Mouse (Mus musculus): Measurements from ENCODE around the gene Snd1. TPM values are rescaled to one million over a fixed set of nuclear protein-coding genes. Genes with fewer than 3 reads are reported as not detected.

The Snd1 gene
- polyA plus RNA-seq, 1 experiment = 35.6 TPM

DNA sequence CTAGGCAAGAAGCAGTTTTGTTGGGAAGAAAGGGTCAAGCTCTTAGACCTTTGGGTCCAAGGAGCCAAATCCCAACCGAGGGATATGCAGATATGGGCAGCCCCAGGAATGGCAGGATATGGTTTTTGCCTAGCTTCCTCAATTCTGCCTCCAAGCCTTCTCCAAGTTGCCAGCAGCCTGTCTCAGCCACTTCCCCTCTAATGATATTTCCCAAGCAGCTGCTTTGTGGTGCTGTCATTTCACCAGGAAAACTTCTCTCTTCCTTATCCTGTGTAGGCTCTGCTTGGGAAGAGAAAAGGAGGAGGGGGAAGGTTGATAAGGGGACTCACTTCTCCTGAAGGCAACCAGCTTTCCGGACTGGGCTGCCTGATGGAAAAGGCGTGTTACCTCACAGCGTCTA is 406.0 kb downstream of the Snd1 start:
- Histone ChIP-seq H3K27ac (ENCODE audit: control insufficient read depth, insufficient read depth, low read depth, low read length, poor library complexity) (no peak overlapping the region), H3K4me3 (replicated peaks; ENCODE audit: control insufficient read depth, low read depth, low read length) (no peak overlapping the region), H3K4me1 (ENCODE audit: control insufficient read depth, insufficient read depth, low read length) (no peaks in the 10 kb centered on the region)
- 61% methylated on average over 4 of the region's 4 CpGs for WGBS
- TF ChIP-seq CTCF (IDR thresholded peaks at IDR 0.05; ENCODE audit: control insufficient read depth, insufficient read depth, low read length) (no peak), POLR2A (IDR thresholded peaks at IDR 0.05; ENCODE audit: borderline replicate concordance, control insufficient read depth, low read depth, low read length) (no peak)

- H3K27ac ChIP-seq (ENCODE audit: control insufficient read depth, insufficient read depth, low read depth, low read length, poor library complexity) = no peak overlapping the region
- WGBS = 92% methylated on average over 5 of the region's 5 CpGs
- H3K4me3 ChIP-seq (replicated peaks; ENCODE audit: control insufficient read depth, low read depth, low read length) = no peak overlapping the region
- no peaks in the 10 kb centered on the region for H3K4me1 ChIP-seq (ENCODE audit: control insufficient read depth, insufficient read depth, low read length)
- no peak for TF ChIP-seq CTCF (IDR thresholded peaks at IDR 0.05; ENCODE audit: control insufficient read depth, insufficient read depth, low read length)
- TF ChIP-seq POLR2A (IDR thresholded peaks at IDR 0.05; ENCODE audit: borderline replicate concordance, control insufficient read depth, low read depth, low read length) = no peak
These were observed 408.6 kb downstream of the Snd1 start for GRCm38 (mm10) chr6:28883518-28883917.

- no peak for TF ChIP-seq CTCF (IDR thresholded peaks at IDR 0.05; ENCODE audit: control insufficient read depth, insufficient read depth, low read length)
- H3K27ac ChIP-seq (ENCODE audit: control insufficient read depth, insufficient read depth, low read depth, low read length, poor library complexity) = no peak overlapping the region
- no peak overlapping the region for H3K4me3 ChIP-seq (replicated peaks; ENCODE audit: control insufficient read depth, low read depth, low read length)
- no peaks in the 10 kb centered on the region for H3K4me1 ChIP-seq (ENCODE audit: control insufficient read depth, insufficient read depth, low read length)
- 74% methylated on average over 7 of the region's 7 CpGs for WGBS
These were observed 411.9 kb downstream of the Snd1 start for GRCm38 (mm10) chr6:28886724-28887440.

DNA sequence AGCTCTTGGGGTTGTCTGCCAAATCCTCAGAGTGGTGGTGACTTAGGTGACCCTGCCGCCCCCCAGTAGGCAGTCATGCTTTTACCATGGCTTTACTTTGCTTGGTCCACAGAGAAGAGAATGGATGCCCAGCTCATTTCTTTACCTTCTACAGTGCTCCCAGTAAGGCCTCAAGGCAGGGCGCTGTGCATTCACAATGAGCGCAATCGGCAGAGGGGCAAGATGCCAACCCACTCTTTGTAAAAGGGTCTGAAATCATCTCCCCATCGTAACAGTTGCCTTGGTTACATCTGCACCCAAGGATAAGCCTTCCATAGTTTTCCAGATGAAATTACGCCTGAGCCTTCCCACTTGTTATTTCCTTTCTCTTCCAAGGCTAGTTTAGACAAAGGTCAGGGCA is 415.5 kb downstream of the Snd1 start:
- TF ChIP-seq POLR2A (IDR thresholded peaks at IDR 0.05; ENCODE audit: borderline replicate concordance, control insufficient read depth, low read depth, low read length) (no peak), CTCF (IDR thresholded peaks at IDR 0.05; ENCODE audit: control insufficient read depth, insufficient read depth, low read length) (no peak)
- Histone ChIP-seq H3K4me1 (ENCODE audit: control insufficient read depth, insufficient read depth, low read length) (no peaks in the 10 kb centered on the region), H3K4me3 (replicated peaks; ENCODE audit: control insufficient read depth, low read depth, low read length) (no peak overlapping the region), H3K27ac (ENCODE audit: control insufficient read depth, insufficient read depth, low read depth, low read length, poor library complexity) (no peak overlapping the region)
- WGBS = 92% methylated on average over 6 of the region's 6 CpGs

DNA sequence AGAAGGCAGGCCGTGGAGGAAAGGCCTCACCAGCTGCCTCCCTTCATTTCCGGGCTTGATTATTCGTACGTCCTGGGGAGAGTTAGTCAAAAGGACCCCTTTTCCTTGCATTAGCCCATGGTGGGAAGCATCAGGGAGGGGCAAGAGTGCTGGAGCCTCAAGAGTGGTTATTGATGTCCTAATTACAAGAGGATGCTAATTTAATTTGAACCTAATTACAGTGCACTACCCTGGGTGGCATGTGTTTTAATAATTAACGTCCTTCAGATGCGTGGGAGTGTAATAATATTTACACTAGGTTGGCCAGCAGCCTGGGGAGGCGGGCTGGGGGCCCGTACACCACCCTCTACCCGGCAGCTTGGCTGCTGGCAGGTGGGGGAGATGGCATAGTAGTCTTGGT is 416.5 kb downstream of the Snd1 start:
- Histone ChIP-seq H3K4me1 (ENCODE audit: control insufficient read depth, insufficient read depth, low read length) (no peaks in the 10 kb centered on the region), H3K27ac (ENCODE audit: control insufficient read depth, insufficient read depth, low read depth, low read length, poor library complexity) (no peak overlapping the region), H3K4me3 (replicated peaks; ENCODE audit: control insufficient read depth, low read depth, low read length) (no peak overlapping the region)
- 84% methylated on average over 9 of the region's 9 CpGs for WGBS
- TF ChIP-seq POLR2A (IDR thresholded peaks at IDR 0.05; ENCODE audit: borderline replicate concordance, control insufficient read depth, low read depth, low read length) = no peak
- no peak for TF ChIP-seq CTCF (IDR thresholded peaks at IDR 0.05; ENCODE audit: control insufficient read depth, insufficient read depth, low read length)

DNA sequence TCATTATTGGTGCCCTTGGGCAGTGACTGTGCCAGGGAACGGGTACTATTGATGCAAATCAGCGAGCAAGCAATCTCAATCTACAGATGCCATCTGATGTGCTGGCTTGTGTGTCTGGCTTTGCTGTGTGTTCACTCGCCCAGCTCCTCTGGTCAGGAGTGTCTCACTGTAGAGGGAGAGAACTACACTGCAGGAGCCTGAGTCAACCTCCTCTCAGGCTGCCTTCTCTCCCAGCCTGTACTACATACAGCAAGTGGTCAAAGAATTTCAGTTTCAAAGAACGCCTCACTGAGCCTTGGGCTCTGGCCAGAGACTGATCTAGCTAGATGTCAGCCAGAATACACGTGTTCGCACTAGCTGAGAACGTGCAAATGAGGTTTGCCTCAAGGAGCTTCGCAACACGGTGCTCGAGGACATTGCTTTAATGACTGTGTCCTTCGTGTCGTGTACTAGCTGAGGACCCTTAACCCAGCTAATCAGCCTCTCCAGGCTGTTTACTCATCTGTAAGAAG is 420.1 kb downstream of the Snd1 start:
- no peak overlapping the region for H3K4me3 ChIP-seq (replicated peaks; ENCODE audit: control insufficient read depth, low read depth, low read length)
- TF ChIP-seq POLR2A (IDR thresholded peaks at IDR 0.05; ENCODE audit: borderline replicate concordance, control insufficient read depth, low read depth, low read length) (no peak), CTCF (IDR thresholded peaks at IDR 0.05; ENCODE audit: control insufficient read depth, insufficient read depth, low read length) (no peak)
- H3K4me1 ChIP-seq (ENCODE audit: control insufficient read depth, insufficient read depth, low read length) = no peaks in the 10 kb centered on the region
- 78% methylated on average over 12 of the region's 12 CpGs for WGBS
- H3K27ac ChIP-seq (ENCODE audit: control insufficient read depth, insufficient read depth, low read depth, low read length, poor library complexity) = no peak overlapping the region

- no peak overlapping the region for H3K4me3 ChIP-seq (replicated peaks; ENCODE audit: control insufficient read depth, low read depth, low read length)
- H3K27ac ChIP-seq (ENCODE audit: control insufficient read depth, insufficient read depth, low read depth, low read length, poor library complexity) = no peak overlapping the region
- no peaks in the 10 kb centered on the region for H3K4me1 ChIP-seq (ENCODE audit: control insufficient read depth, insufficient read depth, low read length)
- TF ChIP-seq CTCF (IDR thresholded peaks at IDR 0.05; ENCODE audit: control insufficient read depth, insufficient read depth, low read length) (no peak), POLR2A (IDR thresholded peaks at IDR 0.05; ENCODE audit: borderline replicate concordance, control insufficient read depth, low read depth, low read length) (no peak)
- WGBS = 64% methylated on average over 6 of the region's 6 CpGs
These were observed 420.8 kb downstream of the Snd1 start for GRCm38 (mm10) chr6:28895726-28896125.

DNA sequence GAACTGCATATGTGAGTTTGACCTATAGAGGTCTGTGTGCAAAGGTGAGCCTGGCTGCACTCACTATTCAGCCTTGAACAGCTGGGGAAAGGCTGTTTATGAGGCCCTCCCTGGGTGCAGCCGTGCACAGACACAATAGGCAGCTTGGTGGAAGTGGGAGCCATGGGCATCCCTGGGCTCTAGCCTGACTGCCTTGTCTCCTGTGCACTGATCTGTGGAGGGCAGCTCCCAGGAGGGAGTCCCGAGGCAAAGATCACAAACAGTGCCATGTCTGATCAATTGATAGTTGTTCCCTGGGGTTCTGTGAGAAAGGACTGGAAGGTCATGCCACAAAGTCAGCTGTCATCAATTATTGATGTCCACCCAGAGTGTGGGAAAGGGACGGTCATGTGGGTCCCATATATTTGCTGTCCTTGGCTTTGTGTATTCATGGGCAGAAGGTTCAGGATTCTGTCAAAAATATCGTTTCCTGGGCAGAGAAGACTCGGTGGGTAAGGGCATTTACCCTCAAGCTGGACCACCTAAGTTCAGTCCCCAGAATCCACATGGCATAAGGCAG is 421.9 kb downstream of the Snd1 start:
- Histone ChIP-seq H3K27ac (ENCODE audit: control insufficient read depth, insufficient read depth, low read depth, low read length, poor library complexity) (no peak overlapping the region), H3K4me3 (replicated peaks; ENCODE audit: control insufficient read depth, low read depth, low read length) (no peak overlapping the region), H3K4me1 (ENCODE audit: control insufficient read depth, insufficient read depth, low read length) (no peaks in the 10 kb centered on the region)
- WGBS = 59% methylated on average over 5 of the region's 5 CpGs
- TF ChIP-seq POLR2A (IDR thresholded peaks at IDR 0.05; ENCODE audit: borderline replicate concordance, control insufficient read depth, low read depth, low read length) = no peak
- no peak for TF ChIP-seq CTCF (IDR thresholded peaks at IDR 0.05; ENCODE audit: control insufficient read depth, insufficient read depth, low read length)
